Mouse (Mus musculus): ENCODE results near the gene Aff4.
A peak's percentile ranks its signal among the peaks of the same experiment; 100 is the strongest.

Gene Aff4

GRCm38 (mm10) chr11:53430300-53430669, 79.7 kb downstream of the Aff4 start:
- DNase-seq, result no peak

- DNase-seq, result peak; percentile 100
These were observed 80.2 kb downstream of the Aff4 start, which contains the start of the genes Uqcrq and Gdf9 for GRCm38 (mm10) chr11:53430670-53431346. Gene Uqcrq (minus strand): TSS chr11:53430831. Gene Gdf9 (plus strand): TSS chr11:53431023.

- no peak for DNase-seq
These were observed 80.9 kb downstream of the Aff4 start for GRCm38 (mm10) chr11:53431347-53432056.

DNA sequence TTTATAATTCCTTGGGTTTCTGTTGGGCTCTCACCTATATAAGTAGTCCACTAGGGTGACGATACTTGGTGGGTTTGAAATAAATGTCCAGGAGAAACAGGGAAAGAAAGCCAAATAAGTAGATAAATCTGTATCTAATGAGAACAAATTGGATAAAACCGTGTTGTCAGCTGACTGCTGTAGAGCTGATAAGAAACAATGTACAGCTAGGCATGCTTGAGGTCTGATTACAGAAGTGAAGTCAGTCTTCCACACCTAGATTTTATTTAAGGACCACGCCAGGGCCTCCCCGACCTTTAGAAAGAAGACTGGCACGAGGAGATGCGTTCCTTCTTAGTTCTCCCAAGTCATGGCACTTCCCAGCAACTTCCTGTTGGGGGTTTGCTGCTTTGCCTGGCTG, 82.4 kb downstream of the Aff4 start:
- DNase-seq, result no peak

GRCm38 (mm10) chr11:53435504-53435903, 84.9 kb downstream of the Aff4 start:
- no peak for DNase-seq

- DNase-seq, result no peak
These were observed 85.7 kb downstream of the Aff4 start for GRCm38 (mm10) chr11:53436338-53436737.

- DNase-seq, result no peak
These were observed 91.3 kb downstream of the Aff4 start for GRCm38 (mm10) chr11:53441921-53442320.

DNA sequence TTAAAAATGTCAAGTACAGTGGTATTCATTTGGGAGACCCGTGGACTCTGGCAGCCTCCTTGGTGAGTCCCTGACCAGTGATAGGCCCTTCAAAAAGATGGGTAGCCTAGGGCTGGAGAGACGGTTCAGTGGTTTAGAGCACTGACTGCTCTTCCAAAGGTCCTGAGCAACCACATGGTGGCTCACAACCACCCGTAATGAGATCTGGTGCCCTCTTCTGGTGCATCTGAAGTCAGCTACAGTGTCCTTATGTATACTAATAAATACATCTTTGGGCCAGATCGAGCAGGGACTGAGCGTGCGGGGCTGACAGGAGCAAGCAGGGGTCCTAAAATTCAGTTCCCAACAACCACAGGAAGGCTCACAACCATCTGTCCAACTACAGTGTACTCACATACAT, 93.2 kb downstream of the Aff4 start:
- no peak for DNase-seq

DNA sequence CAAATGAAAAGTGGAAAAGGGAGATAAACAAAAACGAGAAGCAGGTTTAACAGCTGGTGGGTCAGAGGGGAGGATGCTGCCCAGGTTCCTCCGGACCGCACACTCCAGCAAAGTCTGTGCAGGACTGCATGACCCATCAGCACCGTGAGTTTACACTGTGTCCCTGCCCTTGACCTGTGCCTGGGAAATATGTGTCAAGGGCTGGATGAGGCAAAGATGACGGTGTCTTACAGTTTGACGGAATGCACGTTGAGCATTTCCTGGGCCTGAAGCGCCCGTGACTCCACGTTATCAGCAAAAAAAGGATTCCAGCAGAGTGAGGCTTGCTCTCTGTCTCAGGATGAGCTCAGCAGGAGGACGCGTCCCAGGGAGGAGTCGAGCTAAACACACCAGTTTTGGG, 94.9 kb downstream of the Aff4 start:
- DNase-seq, result no peak

DNA sequence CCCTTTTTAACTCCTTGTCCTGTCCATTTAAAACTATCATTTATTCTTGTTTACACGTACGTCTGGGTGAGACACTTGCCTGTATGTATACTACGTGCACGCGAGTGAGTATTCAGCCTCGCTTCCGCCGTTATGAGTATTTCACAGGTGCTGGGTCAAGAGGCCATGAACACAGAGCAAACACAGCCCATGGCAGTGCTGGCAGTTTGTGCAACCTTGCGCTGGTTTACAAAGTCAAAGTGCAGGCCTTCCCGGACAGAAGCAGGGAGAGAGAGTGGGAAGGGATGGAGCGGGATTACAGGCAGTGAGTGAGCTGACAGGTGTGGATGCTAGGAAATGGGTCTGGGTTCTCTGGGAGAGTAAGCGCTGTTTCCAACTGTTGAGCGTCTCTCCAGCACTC, 95.5 kb downstream of the Aff4 start:
- DNase-seq, result no peak

- no peak for DNase-seq
These were observed 97.4 kb downstream of the Aff4 start for GRCm38 (mm10) chr11:53447996-53448395.

- peak; percentile 74 for DNase-seq
These were observed 97.9 kb downstream of the Aff4 start for GRCm38 (mm10) chr11:53448529-53448928.

- no peak for DNase-seq
These were observed 99.6 kb downstream of the Aff4 start for GRCm38 (mm10) chr11:53450070-53450705.

- no peak for DNase-seq
These were observed 100.7 kb downstream of the Aff4 start for GRCm38 (mm10) chr11:53451361-53451760.

DNA sequence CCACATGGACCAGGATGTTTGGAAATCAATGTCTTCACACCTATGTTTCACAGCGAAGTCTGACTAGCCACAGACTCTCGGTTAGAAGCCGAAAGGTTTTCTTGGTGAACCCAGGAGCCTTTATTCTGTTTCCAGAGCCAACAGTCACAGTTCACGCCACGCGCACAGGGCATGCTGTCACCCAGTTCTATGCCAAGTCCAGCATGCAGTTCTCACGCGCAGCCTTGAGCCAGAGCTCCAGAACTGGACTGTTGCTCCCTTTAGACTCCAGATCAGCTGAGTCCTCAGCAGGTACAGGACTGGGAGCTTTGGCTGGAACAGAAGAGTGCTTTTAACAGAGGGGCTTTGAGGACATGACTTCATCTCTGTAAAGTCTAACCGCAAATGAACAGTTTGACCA, 101.8 kb downstream of the Aff4 start:
- peak; percentile 31 for DNase-seq

GRCm38 (mm10) chr11:53453031-53453430, 102.4 kb downstream of the Aff4 start:
- DNase-seq, result no peak

- peak; percentile 36 for DNase-seq
These were observed 106.1 kb downstream of the Aff4 start, which contains the start of the genes Gm10447 and Shroom1 for GRCm38 (mm10) chr11:53456474-53457371. Gene Gm10447 (minus strand): TSS chr11:53457110. Gene Shroom1 (plus strand): TSS chr11:53457205.

DNA sequence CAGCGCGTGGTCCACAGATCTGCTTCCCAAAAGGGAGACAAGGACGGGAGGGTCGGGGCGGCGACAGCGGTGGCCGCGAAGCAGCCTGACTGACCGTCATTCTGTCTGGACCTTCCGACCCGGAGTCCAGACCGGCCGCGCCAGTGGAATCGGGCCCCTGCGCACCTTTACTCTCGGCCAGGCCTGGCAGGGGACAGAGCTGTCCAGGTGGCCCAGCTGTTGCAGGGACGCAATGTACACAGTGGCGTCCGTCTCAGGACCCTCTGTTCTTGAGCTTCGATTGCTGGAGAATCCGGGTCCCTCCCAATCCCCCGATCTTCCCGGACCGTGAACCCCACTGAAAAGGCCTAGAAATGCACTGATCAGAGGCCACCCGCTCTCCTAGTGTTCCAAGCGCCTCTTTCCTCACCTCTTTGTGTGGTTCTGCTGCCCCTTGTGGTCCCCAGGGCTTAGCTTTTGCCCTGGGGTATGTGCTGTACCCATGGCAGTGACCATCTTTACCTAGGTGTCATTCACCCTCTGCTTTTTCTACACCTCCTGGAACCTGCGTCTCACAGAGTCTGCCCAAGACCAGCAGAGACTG, 106.8 kb downstream of the Aff4 start:
- DNase-seq, result no peak

DNA sequence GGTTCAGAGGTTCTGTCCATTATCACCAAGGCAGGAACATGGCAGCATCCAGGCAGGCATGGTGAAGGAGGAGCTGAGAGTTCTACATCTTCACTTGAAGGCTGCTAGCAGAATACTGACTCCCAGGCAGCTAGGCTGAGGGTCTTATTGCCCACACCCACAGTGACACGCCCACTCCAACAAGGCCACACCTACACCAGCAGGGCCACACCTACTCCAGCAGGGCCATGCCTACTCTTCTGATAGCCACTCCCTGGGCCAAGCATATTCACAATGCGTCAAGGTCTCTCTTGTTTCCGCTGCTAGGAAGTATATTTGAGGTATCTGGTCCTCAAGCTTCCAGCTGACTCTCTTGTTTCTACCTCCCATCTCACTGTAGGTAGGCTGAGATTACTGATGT, 108.4 kb downstream of the Aff4 start:
- no peak for DNase-seq

DNA sequence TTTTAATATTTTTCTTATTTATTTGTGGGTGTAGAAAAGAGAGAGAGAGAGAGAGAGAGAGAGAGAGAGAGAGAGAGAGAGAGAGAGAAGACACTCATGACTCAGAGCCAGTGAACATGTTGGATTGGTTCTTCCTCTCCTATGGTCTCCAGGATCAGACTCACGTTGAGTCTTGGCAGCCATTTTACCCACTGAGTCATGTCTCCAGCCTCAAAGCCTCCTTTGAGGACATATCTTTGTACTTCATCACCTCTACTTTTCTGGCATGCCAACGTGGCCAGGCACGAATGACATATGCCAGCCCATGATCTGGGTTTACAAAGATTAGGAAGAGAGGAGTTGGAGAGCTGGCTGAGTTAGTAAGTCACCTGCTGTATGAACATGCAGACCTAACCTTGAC, 109.6 kb downstream of the Aff4 start:
- DNase-seq, result no peak

DNA sequence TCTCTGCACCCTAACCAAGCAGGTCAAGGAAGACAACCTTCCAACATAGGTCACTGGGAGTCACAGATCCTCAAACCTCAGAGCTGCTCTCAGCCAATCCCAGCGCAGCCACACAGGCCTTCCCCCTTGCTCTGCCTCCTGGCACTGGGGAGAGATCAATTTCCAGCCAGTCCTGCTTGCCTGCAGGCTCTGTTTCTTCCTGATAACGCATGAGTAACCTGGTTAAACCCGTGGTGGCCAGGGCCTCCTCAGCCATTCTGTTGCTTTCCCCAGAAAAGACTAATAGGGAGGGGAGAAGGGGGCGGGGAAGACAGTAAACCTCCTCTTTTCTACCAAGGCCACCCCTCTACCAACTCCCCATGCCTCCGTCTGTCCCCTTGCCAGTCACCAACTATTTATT, 111.1 kb downstream of the Aff4 start:
- peak; percentile 30 for DNase-seq

All from kidney, adult 11 months (tissue).